In the genomic region with DNA sequence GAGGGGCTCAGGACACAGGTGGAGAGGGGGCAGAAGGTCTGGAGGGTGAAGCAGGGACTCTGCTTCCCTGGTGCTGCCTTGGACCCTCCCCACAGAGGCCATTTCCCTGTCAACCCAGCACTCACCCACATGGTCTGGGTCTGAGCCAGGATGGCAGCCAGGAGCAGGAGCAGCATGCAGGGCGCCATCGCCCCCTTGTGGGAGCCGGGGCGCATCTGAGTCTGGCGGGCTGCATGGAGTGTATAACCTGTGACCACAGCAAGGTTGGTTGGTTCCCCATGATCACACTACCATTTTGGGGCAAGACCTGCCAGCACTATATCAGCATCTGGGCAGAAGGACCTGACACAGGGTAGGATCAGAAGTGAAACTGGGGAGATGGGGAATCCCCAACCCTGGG, we compare ENCODE assay signal across 11 mouse cellular contexts. TPM values are rescaled to one million over a fixed set of nuclear protein-coding genes. Genes with fewer than 3 reads are reported as not detected.
A peak's percentile ranks its signal among the peaks of the same experiment; 100 is the strongest.
DNase-seq lines count a peak whose midpoint lies in the region; ATAC-seq lines count a peak whose summit lies in the region.
"Had no signal": no experiment of that assay in that cellular context is flagged by ENCODE, and none has a peak within 500 bp of the region (broad histone marks: within the 10 kb centered on the region; RNA-seq: fewer than 3 reads in every experiment).

No protein-coding gene starts in this region.

- peak; percentile 77 for DNase-seq in heart, embryonic 10.5 days (ENCODE audit: low spot score)
- no peak for DNase-seq in midbrain, embryonic 11.5 days (ENCODE audit: low spot score, missing footprints)
- peak; percentile 83 for DNase-seq in thymus, postnatal 14 days
- DNase-seq in heart, adult 18-20 months: no peak
- DNase-seq in cerebellum, adult 8-10 months: no peak
- DNase-seq: right cerebral cortex, postnatal 25 days had no signal

- peaks cover 76% of the 10 kb centered on the region for H3K27me3 ChIP-seq in heart, embryonic 10.5 days (ENCODE audit: insufficient read depth, poor library complexity, severe bottlenecking)
- peaks cover 46% of the 10 kb centered on the region for H3K27me3 ChIP-seq in heart, embryonic 11.5 days (ENCODE audit: control insufficient read depth, insufficient read depth, low read length)
- H3K27me3 ChIP-seq in midbrain, embryonic 11.5 days (ENCODE audit: control insufficient read depth, insufficient read depth, low read length): no peaks in the 10 kb centered on the region
- peaks cover 6% of the 10 kb centered on the region; the same call in 1 of the 2 replicates for H3K27me3 ChIP-seq in midbrain, embryonic 15.5 days (replicated peaks)

- no peaks in the 10 kb centered on the region for H3K9me3 ChIP-seq in heart, embryonic 10.5 days
- H3K9me3 ChIP-seq in heart, embryonic 11.5 days (replicated peaks; ENCODE audit: control insufficient read depth, low read length): no peaks in the 10 kb centered on the region
- no peaks in the 10 kb centered on the region for H3K9me3 ChIP-seq in midbrain, embryonic 11.5 days (ENCODE audit: control insufficient read depth, low read length)
- no peaks in the 10 kb centered on the region for H3K9me3 ChIP-seq in midbrain, embryonic 15.5 days
- H3K9me3 ChIP-seq: hindbrain, embryonic 10.5 days; limb, embryonic 15.5 days had no signal

- H3K4me1 ChIP-seq in heart, embryonic 10.5 days: no peaks in the 10 kb centered on the region
- H3K4me1 ChIP-seq in heart, embryonic 11.5 days (ENCODE audit: control insufficient read depth, insufficient read depth, low read length): no peaks in the 10 kb centered on the region
- no peaks in the 10 kb centered on the region for H3K4me1 ChIP-seq in midbrain, embryonic 11.5 days (ENCODE audit: control insufficient read depth, insufficient read depth, low read length)
- no peaks in the 10 kb centered on the region for H3K4me1 ChIP-seq in midbrain, embryonic 15.5 days
- H3K4me1 ChIP-seq: hindbrain, embryonic 10.5 days; limb, embryonic 15.5 days had no signal

- 9% methylated on average over 5 of the region's 5 CpGs for WGBS in heart, embryonic 10.5 days
- WGBS in heart, embryonic 11.5 days (ENCODE audit: insufficient replicate concordance): 11% methylated on average over 5 of the region's 5 CpGs
- 11% methylated on average over 5 of the region's 5 CpGs for WGBS in midbrain, embryonic 11.5 days
- WGBS in midbrain, embryonic 15.5 days: 13% methylated on average over 5 of the region's 5 CpGs

- no peak overlapping the region for H3K4me3 ChIP-seq in heart, embryonic 10.5 days
- no peak overlapping the region for H3K4me3 ChIP-seq in heart, embryonic 11.5 days (ENCODE audit: low read depth, low read length)
- no peak overlapping the region for H3K4me3 ChIP-seq in midbrain, embryonic 11.5 days (ENCODE audit: low read depth, low read length)
- no peak overlapping the region for H3K4me3 ChIP-seq in midbrain, embryonic 15.5 days
- H3K4me3 ChIP-seq: hindbrain, embryonic 10.5 days; limb, embryonic 15.5 days had no signal

- no peaks in the 10 kb centered on the region for H3K36me3 ChIP-seq in heart, embryonic 10.5 days
- no peaks in the 10 kb centered on the region for H3K36me3 ChIP-seq in heart, embryonic 11.5 days (ENCODE audit: control insufficient read depth, insufficient read depth, low read length)
- H3K36me3 ChIP-seq in midbrain, embryonic 11.5 days (ENCODE audit: control insufficient read depth, insufficient read depth, low read length): no peaks in the 10 kb centered on the region
- H3K36me3 ChIP-seq in midbrain, embryonic 15.5 days (replicated peaks): no peaks in the 10 kb centered on the region
- H3K36me3 ChIP-seq: hindbrain, embryonic 10.5 days; limb, embryonic 15.5 days had no signal

- no peak overlapping the region for H3K9ac ChIP-seq in heart, embryonic 11.5 days (ENCODE audit: low read depth, low read length)
- no peak overlapping the region for H3K9ac ChIP-seq in midbrain, embryonic 11.5 days (ENCODE audit: low read length)
- H3K9ac ChIP-seq in midbrain, embryonic 15.5 days: no peak overlapping the region
- H3K9ac ChIP-seq: limb, embryonic 15.5 days had no signal

- ATAC-seq in heart, embryonic 11.5 days (replicated peaks; ENCODE audit: insufficient number of reproducible peaks, low FRiP score, low TSS enrichment): no peak
- ATAC-seq in midbrain, embryonic 11.5 days (ENCODE audit: low FRiP score): peak; percentile 27; the same call in 1 of the 2 replicates
- ATAC-seq in midbrain, embryonic 15.5 days (replicated peaks): no peak
- peak; percentile 57 for ATAC-seq in granulocyte monocyte progenitor cell, adult 5-6 weeks (replicated peaks; ENCODE audit: poor library complexity, severe bottlenecking)

- H3K4me2 ChIP-seq in heart, embryonic 11.5 days: no peak overlapping the region
- no peak overlapping the region for H3K4me2 ChIP-seq in midbrain, embryonic 11.5 days
- no peak overlapping the region for H3K4me2 ChIP-seq in midbrain, embryonic 15.5 days
- H3K4me2 ChIP-seq: limb, embryonic 15.5 days had no signal

- H3K27ac ChIP-seq in heart, embryonic 10.5 days: no peak overlapping the region
- no peak overlapping the region for H3K27ac ChIP-seq in heart, embryonic 11.5 days (ENCODE audit: low read depth, low read length)
- no peak overlapping the region for H3K27ac ChIP-seq in midbrain, embryonic 11.5 days (ENCODE audit: low read depth, low read length)
- H3K27ac ChIP-seq in midbrain, embryonic 15.5 days: no peak overlapping the region
- H3K27ac ChIP-seq: hindbrain, embryonic 10.5 days; limb, embryonic 15.5 days had no signal

RNA-seq across cellular contexts. Expression of a gene that starts 8.2 kb away (rescaled TPM):
- not detected in 2 replicates for polyA plus RNA-seq in heart, embryonic 10.5 days (2016; fragmentation: Nextera tagmentation; extraction: Ambion mirVana)
- polyA plus RNA-seq in heart, embryonic 11.5 days (2014; fragmentation: Nextera tagmentation; extraction: Ambion mirVana): not detected in 2 replicates
- polyA plus RNA-seq in midbrain, embryonic 11.5 days (2014; fragmentation: Nextera tagmentation; extraction: Ambion mirVana): not detected in 2 replicates
- 0.14 TPM in 1 of 2 replicates, not detected in the other for polyA plus RNA-seq in midbrain, embryonic 15.5 days (2015; fragmentation: Nextera tagmentation; extraction: Ambion mirVana)
- total RNA-seq in granulocyte monocyte progenitor cell, adult 5-6 weeks (2014; fragmentation: Nextera tagmentation): not detected in 2 replicates
- total RNA-seq in granulocyte monocyte progenitor cell, adult 5-6 weeks (2017): not detected in 2 replicates
- total RNA-seq in heart, adult 18-20 months (2021): not detected
- polyA plus RNA-seq: hindbrain, embryonic 10.5 days; limb, embryonic 15.5 days had no signal

RNA-seq across cellular contexts. Expression of a gene that starts 30.0 kb away (rescaled TPM):
- polyA plus RNA-seq in heart, embryonic 10.5 days (2016; fragmentation: Nextera tagmentation; extraction: Ambion mirVana): 0.40 TPM in 1 of 2 replicates, not detected in the other
- not detected in 2 replicates for polyA plus RNA-seq in heart, embryonic 11.5 days (2014; fragmentation: Nextera tagmentation; extraction: Ambion mirVana)
- 0.16 TPM in 1 of 2 replicates, not detected in the other for polyA plus RNA-seq in midbrain, embryonic 11.5 days (2014; fragmentation: Nextera tagmentation; extraction: Ambion mirVana)
- polyA plus RNA-seq in midbrain, embryonic 15.5 days (2015; fragmentation: Nextera tagmentation; extraction: Ambion mirVana): not detected in 2 replicates
- total RNA-seq in granulocyte monocyte progenitor cell, adult 5-6 weeks (2014; fragmentation: Nextera tagmentation): not detected in 2 replicates
- not detected in 2 replicates for total RNA-seq in granulocyte monocyte progenitor cell, adult 5-6 weeks (2017)
- not detected for total RNA-seq in heart, adult 18-20 months (2021)
- polyA plus RNA-seq: limb, embryonic 15.5 days had no signal

RNA-seq across cellular contexts. Expression of a gene that starts 59.6 kb away (rescaled TPM):
- 106 and 108 TPM in 2 replicates for polyA plus RNA-seq in heart, embryonic 10.5 days (2016; fragmentation: Nextera tagmentation; extraction: Ambion mirVana)
- polyA plus RNA-seq in heart, embryonic 11.5 days (2014; fragmentation: Nextera tagmentation; extraction: Ambion mirVana): 97.9 and 100 TPM in 2 replicates
- 80.7 and 83.2 TPM in 2 replicates for polyA plus RNA-seq in midbrain, embryonic 11.5 days (2014; fragmentation: Nextera tagmentation; extraction: Ambion mirVana)
- 124 and 138 TPM in 2 replicates for polyA plus RNA-seq in midbrain, embryonic 15.5 days (2015; fragmentation: Nextera tagmentation; extraction: Ambion mirVana)
- total RNA-seq in granulocyte monocyte progenitor cell, adult 5-6 weeks (2014; fragmentation: Nextera tagmentation): 54.4 and 61.3 TPM in 2 replicates
- total RNA-seq in granulocyte monocyte progenitor cell, adult 5-6 weeks (2017): 25.9 and 30.1 TPM in 2 replicates
- total RNA-seq in heart, adult 18-20 months (2021): 10 to 100 TPM; 37.9 to 38.8 TPM

Comparison
In these comparisons a context has a peak if more than half of its experiments do, and no peak if none do; other contexts are left out.
1. DNase-seq: peak in heart, embryonic 10.5 days (single experiment) and thymus, postnatal 14 days (single experiment); none in midbrain, embryonic 11.5 days (single experiment), heart, adult 18-20 months (0 of 2) and cerebellum, adult 8-10 months (single experiment).
2. ATAC-seq: peak in midbrain, embryonic 11.5 days (single experiment) and granulocyte monocyte progenitor cell, adult 5-6 weeks (single experiment); none in heart, embryonic 11.5 days (single experiment) and midbrain, embryonic 15.5 days (single experiment).